ENCODE assay signal across 8 mouse cellular contexts in genomic region chr10:94514506-94515178, GRCm38 (mm10).
DNase-seq lines count a peak whose midpoint lies in the region; ATAC-seq and TF ChIP-seq lines count a peak whose summit lies in the region.

No protein-coding gene starts in this region.

- peak overlapping the region; percentile 95 for H3K4me2 ChIP-seq in embryonic facial prominence, embryonic 14.5 days (ENCODE audit: low read depth, low read length)
- H3K4me2 ChIP-seq in heart, embryonic 12.5 days = peak overlapping the region; percentile 85
- peak overlapping the region; percentile 91 for H3K4me2 ChIP-seq in kidney, embryonic 15.5 days
- peak overlapping the region; percentile 95 for H3K4me2 ChIP-seq in myocyte (ENCODE audit: low read depth)
- H3K4me2 ChIP-seq in stomach, embryonic 14.5 days (replicated peaks; ENCODE audit: low read depth, low read length) = peak overlapping the region; percentile 65

- peak; percentile 34 for DNase-seq in 3T3-L1 (ENCODE audit: low read depth, low spot score)
- peak; percentile 86 for DNase-seq in adrenal gland, postnatal 10 days
- DNase-seq in embryonic facial prominence, embryonic 14.5 days (ENCODE audit: low spot score) = peak; percentile 77
- DNase-seq in liver, adult 2 months (ENCODE audit: extremely low read depth, low read depth, low spot score) = peak; percentile 24

- H3K4me3 ChIP-seq in embryonic facial prominence, embryonic 14.5 days (ENCODE audit: low read depth, low read length) = peak overlapping the region; percentile 75
- H3K4me3 ChIP-seq in heart, embryonic 12.5 days = peak overlapping the region; percentile 85
- H3K4me3 ChIP-seq in kidney, embryonic 15.5 days (replicated peaks) = peak overlapping the region; percentile 79
- H3K4me3 ChIP-seq in liver, adult 2 months (ENCODE audit: insufficient read depth, low read depth, low read length) = peak overlapping the region; percentile 92
- peak overlapping the region; percentile 74 for H3K4me3 ChIP-seq in myocyte
- H3K4me3 ChIP-seq in stomach, embryonic 14.5 days (ENCODE audit: low read depth, low read length) = peak overlapping the region; percentile 79

- H3ac ChIP-seq in myocyte (ENCODE audit: control insufficient read depth, insufficient read length) = peak overlapping the region; percentile 89

- 0 out of 2 replicates have a peak, but pooled peaks have one; percentile 21 for TF ChIP-seq POLR2A in liver, adult 2 months (IDR thresholded peaks at IDR 0.05; ENCODE audit: extremely low read depth, insufficient read depth, low read length)
- TF ChIP-seq POLR2A in myocyte (IDR thresholded peaks at IDR 0.05; ENCODE audit: insufficient read length, low read depth) = peak; percentile 85

- WGBS in embryonic facial prominence, embryonic 14.5 days = under 1% methylated on average over 18 of the region's 71 CpGs
- WGBS in heart, embryonic 12.5 days = under 1% methylated on average over 63 of the region's 71 CpGs
- WGBS in kidney, embryonic 15.5 days = under 1% methylated on average over 71 of the region's 71 CpGs
- under 1% methylated on average over 69 of the region's 71 CpGs for WGBS in liver, adult 2 months
- under 1% methylated on average over 71 of the region's 71 CpGs for WGBS in stomach, embryonic 14.5 days

- H3K79me2 ChIP-seq in liver, adult 2 months (ENCODE audit: control insufficient read depth, insufficient read depth, low read length) = peaks cover 7% of the 10 kb centered on the region; the same call in 1 of the 2 replicates
- H3K79me2 ChIP-seq in myocyte (ENCODE audit: control insufficient read depth, insufficient read depth) = peaks cover 44% of the 10 kb centered on the region

- H3K4me1 ChIP-seq in embryonic facial prominence, embryonic 14.5 days (ENCODE audit: control insufficient read depth, insufficient read depth, low read length) = 0 out of 2 replicates have a peak, but pooled peaks cover 5% of the 10 kb centered on the region
- H3K4me1 ChIP-seq in heart, embryonic 12.5 days (replicated peaks) = peaks cover 15% of the 10 kb centered on the region
- H3K4me1 ChIP-seq in kidney, embryonic 15.5 days = peaks cover 26% of the 10 kb centered on the region
- peaks cover 11% of the 10 kb centered on the region for H3K4me1 ChIP-seq in liver, adult 2 months (ENCODE audit: control insufficient read depth, insufficient read depth, low read length)
- 0 out of 2 replicates have a peak, but pooled peaks cover 2% of the 10 kb centered on the region for H3K4me1 ChIP-seq in stomach, embryonic 14.5 days (ENCODE audit: control insufficient read depth, insufficient read depth, low read length)

- H3K27ac ChIP-seq in embryonic facial prominence, embryonic 14.5 days (replicated peaks; ENCODE audit: low read depth, low read length) = peak overlapping the region; percentile 78
- H3K27ac ChIP-seq in heart, embryonic 12.5 days (ENCODE audit: poor library complexity, severe bottlenecking) = peak overlapping the region; percentile 74
- H3K27ac ChIP-seq in kidney, embryonic 15.5 days = peak overlapping the region; percentile 73
- peak overlapping the region; percentile 68 for H3K27ac ChIP-seq in liver, adult 2 months (replicated peaks; ENCODE audit: insufficient read depth, low read depth, low read length)
- peak overlapping the region; percentile 53; the same call in 1 of the 2 replicates for H3K27ac ChIP-seq in stomach, embryonic 14.5 days (ENCODE audit: low read length)

- peak overlapping the region; percentile 76 for H3K9ac ChIP-seq in embryonic facial prominence, embryonic 14.5 days (ENCODE audit: low read depth, low read length)
- H3K9ac ChIP-seq in heart, embryonic 12.5 days = peak overlapping the region; percentile 92
- peak overlapping the region; percentile 73 for H3K9ac ChIP-seq in kidney, embryonic 15.5 days
- H3K9ac ChIP-seq in liver, adult 2 months (ENCODE audit: low read depth, low read length) = peak overlapping the region; percentile 94
- H3K9ac ChIP-seq in stomach, embryonic 14.5 days (replicated peaks; ENCODE audit: low read depth, low read length) = peak overlapping the region; percentile 54

- H3K36me3 ChIP-seq in embryonic facial prominence, embryonic 14.5 days (ENCODE audit: control insufficient read depth, insufficient read depth, low read length) = no peaks in the 10 kb centered on the region
- no peaks in the 10 kb centered on the region for H3K36me3 ChIP-seq in heart, embryonic 12.5 days
- H3K36me3 ChIP-seq in kidney, embryonic 15.5 days = no peaks in the 10 kb centered on the region
- no peaks in the 10 kb centered on the region for H3K36me3 ChIP-seq in liver, adult 2 months (ENCODE audit: control insufficient read depth, insufficient read depth, low read length)
- H3K36me3 ChIP-seq in myocyte (ENCODE audit: control insufficient read depth, insufficient read depth) = no peaks in the 10 kb centered on the region
- H3K36me3 ChIP-seq in stomach, embryonic 14.5 days (ENCODE audit: control insufficient read depth, insufficient read depth, low read length) = no peaks in the 10 kb centered on the region

- TF ChIP-seq CTCF in liver, adult 2 months (IDR thresholded peaks at IDR 0.05; ENCODE audit: low read depth, low read length) = no peak

- peak; percentile 89 for ATAC-seq in embryonic facial prominence, embryonic 14.5 days (ENCODE audit: low read depth)
- ATAC-seq in heart, embryonic 12.5 days (ENCODE audit: insufficient number of reproducible peaks, low FRiP score) = peak; percentile 88
- ATAC-seq in kidney, embryonic 15.5 days (replicated peaks; ENCODE audit: low FRiP score) = peak; percentile 89
- ATAC-seq in stomach, embryonic 14.5 days (ENCODE audit: insufficient number of reproducible peaks, insufficient read depth, low FRiP score, low read depth) = peak; percentile 86

- H3K9me3 ChIP-seq in embryonic facial prominence, embryonic 14.5 days (ENCODE audit: control insufficient read depth, low read length) = no peaks in the 10 kb centered on the region
- no peaks in the 10 kb centered on the region for H3K9me3 ChIP-seq in heart, embryonic 12.5 days (replicated peaks)
- H3K9me3 ChIP-seq in kidney, embryonic 15.5 days (replicated peaks) = no peaks in the 10 kb centered on the region
- no peaks in the 10 kb centered on the region for H3K9me3 ChIP-seq in stomach, embryonic 14.5 days (ENCODE audit: control insufficient read depth, low read depth, low read length)

- peaks cover 12% of the 10 kb centered on the region; the same call in 1 of the 2 replicates for H3K27me3 ChIP-seq in embryonic facial prominence, embryonic 14.5 days (replicated peaks; ENCODE audit: control insufficient read depth, insufficient read depth, low read length)
- H3K27me3 ChIP-seq in heart, embryonic 12.5 days (replicated peaks) = no peaks in the 10 kb centered on the region
- H3K27me3 ChIP-seq in kidney, embryonic 15.5 days = peaks cover 49% of the 10 kb centered on the region
- no peaks in the 10 kb centered on the region for H3K27me3 ChIP-seq in liver, adult 2 months (ENCODE audit: control insufficient read depth, insufficient read depth, low read length)
- no peaks in the 10 kb centered on the region for H3K27me3 ChIP-seq in myocyte (ENCODE audit: control insufficient read depth, insufficient read depth, insufficient read length)
- no peaks in the 10 kb centered on the region for H3K27me3 ChIP-seq in stomach, embryonic 14.5 days (ENCODE audit: control insufficient read depth, insufficient read depth, low read length)

TF ChIP-seq in myocyte, 11 proteins besides CTCF, POLR2A, EP300 and RAD21:
- peak; percentile 74 for TF ChIP-seq POLR2AphosphoS2 (IDR thresholded peaks at IDR 0.05; ENCODE audit: insufficient read length, low read depth)
- peak; percentile 40 to 93 (median 82) for TF ChIP-seq MYOG (IDR thresholded peaks at IDR 0.05; ENCODE audit: control insufficient read depth in 1 of 3, insufficient read depth in 1 of 3, insufficient read length in 2 of 3, low read depth in 2 of 3)
- peak; percentile 70 for TF ChIP-seq TCF3 (IDR thresholded peaks at IDR 0.05; ENCODE audit: insufficient read length, low read depth)
- TF ChIP-seq REST (IDR thresholded peaks at IDR 0.05; ENCODE audit: insufficient read depth, insufficient read length) = no peak
- TF ChIP-seq E2F4 (IDR thresholded peaks at IDR 0.05; ENCODE audit: insufficient read depth) = no peak
- peak in 2 of 3 experiments; percentile 70 to 94 for TF ChIP-seq MYOD1 (IDR thresholded peaks at IDR 0.05; ENCODE audit: control insufficient read depth in 1 of 3, insufficient read length in 2 of 3, low read depth in 2 of 3)

Comparison
In these comparisons a context has a peak if more than half of its experiments do, and no peak if none do; other contexts are left out.
1. Peak in every context shown above with its lines: DNase-seq, ATAC-seq, H3K4me3 ChIP-seq and H3K27ac ChIP-seq.
2. DNase-seq: peak in every context shown above with its lines; median percentile 86 in adrenal gland, postnatal 10 days; 77 in embryonic facial prominence, embryonic 14.5 days; 34 in 3T3-L1; 24 in liver, adult 2 months.